Mouse (Mus musculus) myocyte (in vitro differentiated cells): ENCODE measurements at regions not wholly inside any gene's neighbourhood (a gene's known extent, or its start where the extent isn't known, plus 50 kb on each side); places are given as distances from the start of the nearest gene placed in this dataset.

Source experiments
- MAX ChIP-seq: IDR thresholded peaks from one replicate; pipeline ENCODE4 v1.6.1; 2011; ENCODE audit warnings: low read depth, mild to moderate bottlenecking, control low read depth
- POLR2A ChIP-seq: IDR thresholded peaks from one replicate; pipeline ENCODE4 v1.6.1; 2011; ENCODE audit warnings: low read depth, mild to moderate bottlenecking, control low read depth, moderate library complexity; ENCODE audit not compliant: insufficient read length
- USF1 ChIP-seq: IDR thresholded peaks from one replicate; pipeline ENCODE4 v1.6.1; 2011; ENCODE audit warnings: low read depth, mild to moderate bottlenecking, control low read depth, moderate library complexity

DNA sequence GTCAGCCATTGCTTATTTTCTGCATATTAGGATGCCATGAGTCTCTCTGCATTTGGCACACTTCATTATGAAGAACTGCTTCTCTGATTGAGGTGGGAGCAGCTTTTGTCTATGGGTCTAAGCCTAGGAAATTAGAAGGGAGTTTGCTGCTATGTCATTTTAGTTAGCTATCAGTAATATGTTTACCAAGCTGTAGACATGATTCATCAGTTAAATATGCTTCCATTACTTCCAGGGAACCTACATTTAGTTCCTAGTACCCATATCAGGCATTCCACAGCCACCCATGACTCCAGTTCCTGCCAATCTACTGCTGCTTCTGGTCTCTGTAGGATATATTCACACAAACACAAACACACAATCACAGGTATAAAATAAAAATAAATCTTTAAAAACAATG lies 287.4 kb downstream of the Mat2b start:
- TF ChIP-seq POLR2A (no peak), MAX (no peak), USF1 (no peak)
